Mouse (Mus musculus) thymus, postnatal 4 days (tissue): ENCODE data around the gene Tars2.

Experiments used
- DNase-seq: peaks from one replicate; pipeline ENCODE4 v3.0.0; 2021

Tars2 gene

GRCm38 (mm10) chr3:95734092-95734702 lies 25.8 kb downstream of the Tars2 start:
- DNase-seq, result no peak

GRCm38 (mm10) chr3:95732744-95733521 lies 27.1 kb downstream of the Tars2 start:
- DNase-seq, result no peak

- no peak for DNase-seq
Observed at GRCm38 (mm10) chr3:95732297-95732696, 27.7 kb downstream of the Tars2 start.

GRCm38 (mm10) chr3:95731802-95732201 lies 28.2 kb downstream of the Tars2 start:
- no peak for DNase-seq

GRCm38 (mm10) chr3:95730431-95730830 lies 29.6 kb downstream of the Tars2 start:
- no peak for DNase-seq

- DNase-seq, result no peak
Observed at GRCm38 (mm10) chr3:95728906-95729305, 31.1 kb downstream of the Tars2 start.

- DNase-seq, result no peak
Observed at GRCm38 (mm10) chr3:95726696-95727358, 33.2 kb downstream of the Tars2 start.

- no peak for DNase-seq
Observed at GRCm38 (mm10) chr3:95725863-95726262, 34.1 kb downstream of the Tars2 start.

GRCm38 (mm10) chr3:95722386-95722785 lies 37.6 kb downstream of the Tars2 start:
- no peak for DNase-seq

GRCm38 (mm10) chr3:95718153-95718552 lies 41.9 kb downstream of the Tars2 start:
- no peak for DNase-seq

- no peak for DNase-seq
Observed at GRCm38 (mm10) chr3:95716075-95716474, 43.9 kb downstream of the Tars2 start.

- no peak for DNase-seq
Observed at GRCm38 (mm10) chr3:95709967-95710366, 50.0 kb downstream of the Tars2 start.

GRCm38 (mm10) chr3:95709044-95709443 lies 51.0 kb downstream of the Tars2 start:
- DNase-seq, result no peak

- no peak for DNase-seq
Observed at GRCm38 (mm10) chr3:95707497-95707896, 52.5 kb downstream of the Tars2 start.

- DNase-seq, result no peak
Observed at GRCm38 (mm10) chr3:95706273-95706672, 53.7 kb downstream of the Tars2 start.

GRCm38 (mm10) chr3:95704612-95705011 lies 55.4 kb downstream of the Tars2 start:
- DNase-seq, result no peak

GRCm38 (mm10) chr3:95703276-95703675 lies 56.7 kb downstream of the Tars2 start:
- DNase-seq, result no peak

GRCm38 (mm10) chr3:95701877-95702540 lies 58.0 kb downstream of the Tars2 start:
- DNase-seq, result no peak

- no peak for DNase-seq
Observed at GRCm38 (mm10) chr3:95701085-95701484, 58.9 kb downstream of the Tars2 start.

GRCm38 (mm10) chr3:95700233-95700681 lies 59.7 kb downstream of the Tars2 start:
- no peak for DNase-seq

GRCm38 (mm10) chr3:95698286-95698685 lies 61.7 kb downstream of the Tars2 start:
- DNase-seq, result no peak

GRCm38 (mm10) chr3:95696360-95696759 lies 63.6 kb downstream of the Tars2 start:
- no peak for DNase-seq

- no peak for DNase-seq
Observed at GRCm38 (mm10) chr3:95695796-95696195, 64.2 kb downstream of the Tars2 start.
